Mouse (Mus musculus) MEL (cell line): Measurements from ENCODE around the gene Raver2. TPM values are rescaled to one million over a fixed set of nuclear protein-coding genes. Genes with fewer than 3 reads are reported as not detected.

Experiments used
- DNase-seq: peaks from one replicate; pipeline ENCODE4 v3.0.0; 2011; ENCODE audit warnings: low read depth, low spot score
- H3K27ac ChIP-seq: 2 replicates; pipeline ENCODE4 v1.5.1; 2012; ENCODE audit warnings: low read depth, mild to moderate bottlenecking, control low read depth, low read length, moderate library complexity; ENCODE audit not compliant: control insufficient read depth
- H3K27me3 ChIP-seq, 2 experiments: fragments of 150-350 bp in 1 of 2; sonication (generic) in 1 of 2; 2 replicates each; pipeline ENCODE4 v1.6.1; 2012; ENCODE audit warnings: low read length in 2 of 2, mild to moderate bottlenecking in 2 of 2, improper control_type of control experiment in 1 of 2, moderate library complexity in 1 of 2; ENCODE audit not compliant: insufficient read depth in 2 of 2, control insufficient read depth in 1 of 2
- H3K36me3 ChIP-seq, 2 experiments: 2 replicates each; pipeline ENCODE4 v1.6.1; 2012 to 2014; ENCODE audit warnings: low read length in 2 of 2, improper control_type of control experiment in 1 of 2, inconsistent platforms in 1 of 2, mild to moderate bottlenecking in 1 of 2; ENCODE audit not compliant: insufficient read depth in 2 of 2, control insufficient read depth in 1 of 2
- H3K4me1 ChIP-seq, 2 experiments: fragments of 150-350 bp in 1 of 2; sonication (generic) in 1 of 2; 2 replicates each; pipeline ENCODE4 v1.6.1; 2012; ENCODE audit warnings: low read length in 2 of 2, improper control_type of control experiment in 1 of 2, mild to moderate bottlenecking in 1 of 2; ENCODE audit not compliant: insufficient read depth in 2 of 2, control insufficient read depth in 1 of 2
- H3K4me3 ChIP-seq, 2 experiments: fragments of 150-350 bp in 1 of 2; sonication (generic) in 1 of 2; 2 replicates each; pipeline ENCODE4 v1.5.1; 2012; ENCODE audit warnings: low read depth in 2 of 2, low read length in 2 of 2, mild to moderate bottlenecking in 2 of 2, moderate library complexity in 2 of 2, control low read depth in 1 of 2, improper control_type of control experiment in 1 of 2; ENCODE audit not compliant: control insufficient read depth in 1 of 2, insufficient read depth in 1 of 2
- H3K79me2 ChIP-seq: 2 replicates; pipeline ENCODE4 v1.6.1; 2012; ENCODE audit warnings: mild to moderate bottlenecking, low read length, moderate library complexity; ENCODE audit not compliant: control insufficient read depth, poor library complexity, insufficient read depth
- H3K9ac ChIP-seq: 2 replicates; pipeline ENCODE4 v1.6.1; 2012; ENCODE audit warnings: low read depth, mild to moderate bottlenecking, control low read depth, low read length, moderate library complexity; ENCODE audit not compliant: control insufficient read depth, poor library complexity, severe bottlenecking
- H3K9me3 ChIP-seq: fragments of 150-350 bp; sonication (generic); replicated peaks from 2 replicates; pipeline ENCODE4 v1.6.1; 2012; ENCODE audit warnings: mild to moderate bottlenecking, low read length, improper control_type of control experiment, moderate library complexity; ENCODE audit not compliant: insufficient read depth
- CHD1 ChIP-seq: IDR thresholded peaks from 2 replicates; pipeline ENCODE4 v1.6.1; 2012; ENCODE audit warnings: low read depth, mild to moderate bottlenecking, inconsistent platforms, low read length, improper control_type of control experiment
- CHD2 ChIP-seq: IDR thresholded peaks from 2 replicates; pipeline ENCODE4 v1.6.1; 2011; ENCODE audit warnings: low read length, improper control_type of control experiment
- EP300 ChIP-seq, 2 experiments: IDR thresholded peaks; 2 replicates each; pipeline ENCODE4 v1.6.1; 2011; ENCODE audit warnings: improper control_type of control experiment in 2 of 2, low read length in 2 of 2, low read depth in 1 of 2, mild to moderate bottlenecking in 1 of 2
- ETS1 ChIP-seq: IDR thresholded peaks from 2 replicates; pipeline ENCODE4 v1.6.1; 2012; ENCODE audit warnings: low read depth, mild to moderate bottlenecking, inconsistent platforms, low read length, improper control_type of control experiment, moderate library complexity
- GABPA ChIP-seq: IDR thresholded peaks from 2 replicates; pipeline ENCODE4 v1.6.1; 2012; ENCODE audit warnings: low read depth, mild to moderate bottlenecking, inconsistent platforms, low read length, improper control_type of control experiment, moderate library complexity
- GATA1 ChIP-seq: IDR thresholded peaks from 2 replicates; pipeline ENCODE4 v1.6.1; 2011; ENCODE audit warnings: low read depth, low read length, improper control_type of control experiment
- JUND ChIP-seq: IDR thresholded peaks from 2 replicates; pipeline ENCODE4 v1.6.1; 2011; ENCODE audit warnings: low read depth, mild to moderate bottlenecking, improper control_type of control experiment, low read length
- KAT2A ChIP-seq: conservative IDR thresholded peaks from 2 replicates; pipeline ENCODE4 v1.6.1; 2012; ENCODE audit warnings: low read depth, low read length, improper control_type of control experiment, inconsistent platforms
- MAFK ChIP-seq: IDR thresholded peaks from 2 replicates; pipeline ENCODE4 v1.6.1; 2011; ENCODE audit warnings: low read depth, mild to moderate bottlenecking, low read length, improper control_type of control experiment, borderline replicate concordance
- MYB ChIP-seq: IDR thresholded peaks from 2 replicates; pipeline ENCODE4 v1.6.1; 2011; ENCODE audit warnings: mild to moderate bottlenecking, low read depth, low read length, improper control_type of control experiment
- MYC ChIP-seq: IDR thresholded peaks from 2 replicates; pipeline ENCODE4 v1.6.1; 2011; ENCODE audit warnings: low read depth, mild to moderate bottlenecking, low read length, improper control_type of control experiment, moderate library complexity
- POLR2AphosphoS5 ChIP-seq: IDR thresholded peaks from 2 replicates; pipeline ENCODE4 v1.6.1; 2012; ENCODE audit warnings: low read depth, borderline replicate concordance, mild to moderate bottlenecking, inconsistent platforms, low read length, moderate library complexity, mixed read lengths
- RAD21 ChIP-seq: IDR thresholded peaks from 2 replicates; pipeline ENCODE4 v1.6.1; 2011; ENCODE audit warnings: mild to moderate bottlenecking, low read depth, low read length, improper control_type of control experiment
- SIN3A ChIP-seq: IDR thresholded peaks from 2 replicates; pipeline ENCODE4 v1.6.1; 2012; ENCODE audit warnings: low read length, improper control_type of control experiment, inconsistent platforms
- SMC3 ChIP-seq: IDR thresholded peaks from 2 replicates; pipeline ENCODE4 v1.6.1; 2011; ENCODE audit warnings: low read depth, low read length, improper control_type of control experiment
- TAL1 ChIP-seq: IDR thresholded peaks from 2 replicates; pipeline ENCODE4 v1.6.1; 2012; ENCODE audit warnings: mild to moderate bottlenecking, inconsistent platforms, low read length, moderate library complexity, mixed read lengths
- ZC3H11A ChIP-seq: IDR thresholded peaks from 2 replicates; pipeline ENCODE4 v1.6.1; 2012; ENCODE audit warnings: low read depth, mild to moderate bottlenecking, inconsistent platforms, low read length, improper control_type of control experiment
- ZKSCAN1 ChIP-seq: IDR thresholded peaks from 2 replicates; pipeline ENCODE4 v1.6.1; 2012; ENCODE audit warnings: low read depth, mild to moderate bottlenecking, inconsistent platforms, low read length, improper control_type of control experiment, moderate library complexity
- ZMIZ1 ChIP-seq: IDR thresholded peaks from 2 replicates; pipeline ENCODE4 v1.6.1; 2012; ENCODE audit warnings: low read depth, mild to moderate bottlenecking, inconsistent platforms, low read length, improper control_type of control experiment, moderate library complexity
- polyA plus RNA-seq, 2 experiments: library from polyadenylated mRNA; stranded (reverse) in 1 of 2; unstranded in 1 of 2; fragments of >175 nt in 1 of 2; fragments of >200 nt in 1 of 2; gene quantifications; 2 replicates each; pipeline versions ENCODE4 v1.2.1 to v1.2.4; 2012; ENCODE audit warnings: low replicate concordance in 2 of 2, low read depth in 1 of 2; ENCODE audit not compliant: insufficient read length in 2 of 2, insufficient read depth in 1 of 2, missing spikeins in 1 of 2
- total RNA-seq: library from RNA; depleted of rRNA; stranded (reverse); fragments of 300-350 nt; gene quantifications from 2 replicates; pipeline ENCODE4 v1.2.3, GENCODE M21; 2012

Raver2 gene
- total and polyA plus RNA-seq, 3 experiments: 0.03 to 0.04 TPM; not detected in 1

- no peaks in the 10 kb centered on the region for H3K9me3 ChIP-seq
- no peaks in the 10 kb centered on the region; a peak in 1 of 4 replicates for H3K27me3 ChIP-seq
- no peaks in the 10 kb centered on the region for H3K36me3 ChIP-seq
- no peaks in the 10 kb centered on the region for H3K79me2 ChIP-seq
- no peak overlapping the region for H3K27ac ChIP-seq
- TF ChIP-seq JUND (no peak), MAFK (no peak), ETS1 (no peak), SMC3 (no peak), POLR2AphosphoS5 (no peak), EP300 (IDR thresholded peaks at IDR 0.05; ENCODE audit: low read depth in 1 of 2, low read length in 2 of 2) (no peak), MYC (no peak), CHD2 (no peak), GABPA (no peak), MYB (no peak), KAT2A (no peak), ZC3H11A (no peak), ZKSCAN1 (no peak), SIN3A (no peak), ZMIZ1 (no peak), GATA1 (no peak), TAL1 (no peak), CHD1 (no peak)
- no peak overlapping the region for H3K4me3 ChIP-seq
- no peak overlapping the region for H3K9ac ChIP-seq
- no peaks in the 10 kb centered on the region for H3K4me1 ChIP-seq
- DNase-seq: no peak
These were observed 41.8 kb upstream of the Raver2 start for GRCm38 (mm10) chr4:101026995-101027394.

GRCm38 (mm10) chr4:101027852-101028411 is 40.9 kb upstream of the Raver2 start:
- Histone ChIP-seq H3K79me2 (no peaks in the 10 kb centered on the region), H3K9ac (no peak overlapping the region), H3K36me3 (no peaks in the 10 kb centered on the region), H3K9me3 (no peaks in the 10 kb centered on the region), H3K4me3 (no peak overlapping the region), H3K27ac (no peak overlapping the region), H3K4me1 (no peaks in the 10 kb centered on the region), H3K27me3 (no peaks in the 10 kb centered on the region; a peak in 1 of 4 replicates)
- no peak for TF ChIP-seq RAD21
- no peak for TF ChIP-seq JUND
- no peak for DNase-seq
